Mouse (Mus musculus): Measurements from ENCODE around the gene Acsf2. TPM values are rescaled to one million over a fixed set of nuclear protein-coding genes. Genes with fewer than 3 reads are reported as not detected.

Gene Acsf2
- polyA plus RNA-seq, 1 experiment: 15.8 TPM

GRCm38 (mm10) chr11:94600447-94600846 is 1.2 kb downstream of the Acsf2 start:
- H3K4me3 ChIP-seq (ENCODE audit: insufficient read depth, low read length): no peak overlapping the region
- no peak overlapping the region for H3K27ac ChIP-seq (ENCODE audit: insufficient read depth, low read length)
- H3K4me1 ChIP-seq (ENCODE audit: control insufficient read depth, insufficient read depth, low read length): no peaks in the 10 kb centered on the region
- TF ChIP-seq POLR2A (IDR thresholded peaks at IDR 0.05; ENCODE audit: extremely low read depth, insufficient read depth, low read length) (no peak), CTCF (IDR thresholded peaks at IDR 0.05; ENCODE audit: extremely low read depth, insufficient read depth, low read length) (no peak)

- no peak overlapping the region for H3K27ac ChIP-seq (ENCODE audit: insufficient read depth, low read length)
- H3K4me1 ChIP-seq (ENCODE audit: control insufficient read depth, insufficient read depth, low read length): no peaks in the 10 kb centered on the region
- no peak overlapping the region for H3K4me3 ChIP-seq (ENCODE audit: insufficient read depth, low read length)
- TF ChIP-seq CTCF (IDR thresholded peaks at IDR 0.05; ENCODE audit: extremely low read depth, insufficient read depth, low read length) (peak; percentile 22; the same call in 1 of the 2 replicates), POLR2A (IDR thresholded peaks at IDR 0.05; ENCODE audit: extremely low read depth, insufficient read depth, low read length) (no peak)
These were observed 3.1 kb downstream of the Acsf2 start for GRCm38 (mm10) chr11:94598437-94599120.

GRCm38 (mm10) chr11:94597319-94597718 is 4.4 kb downstream of the Acsf2 start:
- H3K4me1 ChIP-seq (ENCODE audit: control insufficient read depth, insufficient read depth, low read length): no peaks in the 10 kb centered on the region

GRCm38 (mm10) chr11:94596311-94596852 is 5.3 kb downstream of the Acsf2 start:
- no peak for TF ChIP-seq POLR2A (IDR thresholded peaks at IDR 0.05; ENCODE audit: extremely low read depth, insufficient read depth, low read length)
- TF ChIP-seq CTCF (IDR thresholded peaks at IDR 0.05; ENCODE audit: extremely low read depth, insufficient read depth, low read length): no peak
- H3K4me3 ChIP-seq (ENCODE audit: insufficient read depth, low read length): no peak overlapping the region
- no peak overlapping the region for H3K27ac ChIP-seq (ENCODE audit: insufficient read depth, low read length)
- H3K4me1 ChIP-seq (ENCODE audit: control insufficient read depth, insufficient read depth, low read length): no peaks in the 10 kb centered on the region

More at GRCm38 (mm10) chr11:94597319-94597718, 4.4 kb downstream of the Acsf2 start:
- H3K27ac ChIP-seq (ENCODE audit: insufficient read depth, low read length): no peak overlapping the region
- no peak overlapping the region for H3K4me3 ChIP-seq (ENCODE audit: insufficient read depth, low read length)
- TF ChIP-seq CTCF (IDR thresholded peaks at IDR 0.05; ENCODE audit: extremely low read depth, insufficient read depth, low read length) (no peak), POLR2A (IDR thresholded peaks at IDR 0.05; ENCODE audit: extremely low read depth, insufficient read depth, low read length) (no peak)

- no peak overlapping the region for H3K4me3 ChIP-seq (ENCODE audit: insufficient read depth, low read length)
- no peaks in the 10 kb centered on the region for H3K4me1 ChIP-seq (ENCODE audit: control insufficient read depth, insufficient read depth, low read length)
- TF ChIP-seq CTCF (IDR thresholded peaks at IDR 0.05; ENCODE audit: extremely low read depth, insufficient read depth, low read length) (no peak), POLR2A (IDR thresholded peaks at IDR 0.05; ENCODE audit: extremely low read depth, insufficient read depth, low read length) (no peak)
- H3K27ac ChIP-seq (ENCODE audit: insufficient read depth, low read length): no peak overlapping the region
These were observed 14.2 kb downstream of the Acsf2 start for GRCm38 (mm10) chr11:94587511-94587910.

- TF ChIP-seq POLR2A (IDR thresholded peaks at IDR 0.05; ENCODE audit: extremely low read depth, insufficient read depth, low read length) (no peak), CTCF (IDR thresholded peaks at IDR 0.05; ENCODE audit: extremely low read depth, insufficient read depth, low read length) (no peak)
These were observed 16.6 kb downstream of the Acsf2 start for GRCm38 (mm10) chr11:94585091-94585490.

GRCm38 (mm10) chr11:94580111-94580740 is 21.4 kb downstream of the Acsf2 start:
- no peaks in the 10 kb centered on the region for H3K4me1 ChIP-seq (ENCODE audit: control insufficient read depth, insufficient read depth, low read length)
- H3K4me3 ChIP-seq (ENCODE audit: insufficient read depth, low read length): no peak overlapping the region
- no peak overlapping the region for H3K27ac ChIP-seq (ENCODE audit: insufficient read depth, low read length)
- TF ChIP-seq CTCF (IDR thresholded peaks at IDR 0.05; ENCODE audit: extremely low read depth, insufficient read depth, low read length) (no peak), POLR2A (IDR thresholded peaks at IDR 0.05; ENCODE audit: extremely low read depth, insufficient read depth, low read length) (no peak)

More at GRCm38 (mm10) chr11:94585091-94585490, 16.6 kb downstream of the Acsf2 start:
- Histone ChIP-seq H3K4me1 (ENCODE audit: control insufficient read depth, insufficient read depth, low read length) (no peaks in the 10 kb centered on the region), H3K27ac (ENCODE audit: insufficient read depth, low read length) (no peak overlapping the region), H3K4me3 (ENCODE audit: insufficient read depth, low read length) (no peak overlapping the region)

GRCm38 (mm10) chr11:94576361-94576760 is 25.3 kb downstream of the Acsf2 start:
- Histone ChIP-seq H3K27ac (ENCODE audit: insufficient read depth, low read length) (no peak overlapping the region), H3K4me1 (ENCODE audit: control insufficient read depth, insufficient read depth, low read length) (no peaks in the 10 kb centered on the region), H3K4me3 (ENCODE audit: insufficient read depth, low read length) (no peak overlapping the region)
- TF ChIP-seq CTCF (IDR thresholded peaks at IDR 0.05; ENCODE audit: extremely low read depth, insufficient read depth, low read length): no peak
- TF ChIP-seq POLR2A (IDR thresholded peaks at IDR 0.05; ENCODE audit: extremely low read depth, insufficient read depth, low read length): no peak

- Histone ChIP-seq H3K27ac (ENCODE audit: insufficient read depth, low read length) (no peak overlapping the region), H3K4me1 (ENCODE audit: control insufficient read depth, insufficient read depth, low read length) (no peaks in the 10 kb centered on the region), H3K4me3 (ENCODE audit: insufficient read depth, low read length) (no peak overlapping the region)
- TF ChIP-seq POLR2A (IDR thresholded peaks at IDR 0.05; ENCODE audit: extremely low read depth, insufficient read depth, low read length): no peak
- TF ChIP-seq CTCF (IDR thresholded peaks at IDR 0.05; ENCODE audit: extremely low read depth, insufficient read depth, low read length): no peak
These were observed 26.6 kb downstream of the Acsf2 start for GRCm38 (mm10) chr11:94575036-94575435.

All from cortical plate, adult 2 months (tissue).